Mouse (Mus musculus): Measurements from ENCODE around the gene Cavin2. TPM values are rescaled to one million over a fixed set of nuclear protein-coding genes. Genes with fewer than 3 reads are reported as not detected.

The Cavin2 gene
- total RNA-seq (2022): 100 to 1,000 TPM; 108 to 136 (median 118) TPM

DNA sequence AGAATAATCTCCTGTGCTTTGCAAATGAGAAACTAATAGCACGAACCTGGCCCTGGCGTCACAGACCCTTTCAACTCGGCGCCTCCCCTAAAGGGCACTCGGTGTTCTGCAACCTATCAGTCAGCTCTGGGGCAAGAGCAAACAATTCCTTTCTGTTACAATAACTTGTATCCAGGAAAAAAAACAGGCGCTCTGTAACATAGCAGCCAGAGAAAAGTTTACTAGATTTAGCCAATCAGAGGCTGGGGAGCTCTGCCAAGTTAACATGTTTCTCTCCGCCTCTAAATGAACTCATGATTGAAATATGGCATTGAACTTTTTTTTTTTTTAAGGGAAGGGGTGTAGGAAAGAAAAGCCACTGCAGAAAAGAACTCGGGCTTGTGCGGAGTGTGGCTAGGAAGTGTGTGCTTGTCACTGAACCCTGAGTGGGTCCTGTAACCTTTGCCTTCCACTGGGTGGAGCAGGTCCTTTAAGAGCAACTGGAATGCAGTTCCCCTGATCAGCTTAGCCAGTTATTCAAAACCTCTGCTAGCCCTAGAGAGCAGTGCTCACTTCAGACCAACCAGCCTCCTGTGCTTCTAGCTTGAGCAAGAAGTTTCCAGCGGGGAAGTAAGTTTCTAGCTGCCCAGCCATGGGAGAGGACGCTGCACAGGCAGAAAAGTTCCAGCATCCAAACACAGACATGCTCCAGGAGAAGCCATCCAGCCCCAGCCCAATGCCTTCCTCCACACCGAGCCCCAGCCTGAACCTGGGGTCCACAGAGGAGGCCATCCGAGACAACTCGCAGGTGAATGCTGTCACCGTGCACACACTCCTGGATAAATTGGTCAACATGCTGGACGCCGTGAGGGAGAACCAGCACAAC, at the start of gene Cavin2:
Cavin2 (plus strand) TSS at position 372 of the 865 bp plus-strand sequence.
- peak; percentile 88 for DNase-seq (ENCODE audit: low spot score)

- DNase-seq (ENCODE audit: low spot score): no peak
Measured at GRCm38 (mm10) chr1:51241311-51241986, 47.5 kb upstream of the Cavin2 start.

- no peak for DNase-seq (ENCODE audit: low spot score)
Measured at GRCm38 (mm10) chr1:51243294-51243693, 45.6 kb upstream of the Cavin2 start.

DNA sequence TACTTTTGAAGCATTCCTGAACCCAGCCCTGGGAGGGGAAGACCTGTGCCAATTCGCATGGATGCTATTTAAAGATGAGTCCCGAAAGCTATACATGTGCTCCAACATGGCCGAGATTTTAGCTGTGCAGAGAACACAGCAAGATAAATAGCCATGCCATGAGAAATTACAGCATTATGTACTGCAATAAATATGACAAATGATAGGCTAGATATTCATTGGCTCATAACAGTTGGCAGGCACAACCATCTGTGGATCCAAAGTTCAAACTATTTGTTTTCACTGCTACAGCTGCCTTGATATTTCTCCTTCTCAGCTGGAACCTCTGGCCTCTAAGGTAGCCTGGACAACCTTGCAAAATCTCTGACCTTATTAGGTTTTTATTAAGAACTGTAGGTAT, 45.1 kb upstream of the Cavin2 start:
- DNase-seq (ENCODE audit: low spot score): no peak

DNA sequence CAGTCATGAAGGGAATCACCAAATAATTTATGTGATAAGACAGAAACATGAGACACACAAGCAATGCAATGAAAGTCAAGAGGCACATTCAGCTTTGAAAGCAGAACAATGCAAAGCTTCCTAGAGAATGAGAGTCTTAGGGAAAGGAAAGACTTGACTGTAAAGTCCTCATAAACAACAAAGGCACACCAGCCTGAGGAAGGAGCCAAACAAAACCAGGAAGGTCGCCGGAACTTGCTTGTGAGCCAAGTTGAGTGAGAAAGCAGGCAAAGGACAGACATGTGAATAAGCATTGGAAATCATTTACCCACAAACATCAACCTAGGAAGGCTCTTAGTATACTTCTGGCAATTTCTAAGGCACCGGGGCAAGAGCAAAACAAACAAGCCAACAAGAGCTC, 43.5 kb upstream of the Cavin2 start:
- peak; percentile 45 for DNase-seq (ENCODE audit: low spot score)

DNA sequence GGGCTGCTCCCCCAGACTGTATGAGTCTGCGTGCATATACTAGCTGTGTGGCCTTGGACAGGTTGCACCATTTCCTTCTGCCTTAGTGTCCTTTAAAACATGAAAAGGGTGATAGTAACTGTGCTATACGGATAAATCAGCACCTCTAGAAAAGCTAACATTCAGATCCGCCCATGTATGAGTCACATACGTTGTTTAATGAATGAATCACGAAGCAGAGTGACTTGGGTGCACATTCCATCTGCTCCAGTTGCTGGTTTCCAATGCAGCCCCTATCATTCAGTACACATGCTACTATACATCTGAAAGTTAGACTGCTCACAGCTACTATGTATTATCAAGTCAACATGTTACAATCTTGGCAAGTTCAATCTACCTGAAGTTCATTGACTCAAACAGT, 38.6 kb upstream of the Cavin2 start:
- no peak for DNase-seq (ENCODE audit: low spot score)

DNA sequence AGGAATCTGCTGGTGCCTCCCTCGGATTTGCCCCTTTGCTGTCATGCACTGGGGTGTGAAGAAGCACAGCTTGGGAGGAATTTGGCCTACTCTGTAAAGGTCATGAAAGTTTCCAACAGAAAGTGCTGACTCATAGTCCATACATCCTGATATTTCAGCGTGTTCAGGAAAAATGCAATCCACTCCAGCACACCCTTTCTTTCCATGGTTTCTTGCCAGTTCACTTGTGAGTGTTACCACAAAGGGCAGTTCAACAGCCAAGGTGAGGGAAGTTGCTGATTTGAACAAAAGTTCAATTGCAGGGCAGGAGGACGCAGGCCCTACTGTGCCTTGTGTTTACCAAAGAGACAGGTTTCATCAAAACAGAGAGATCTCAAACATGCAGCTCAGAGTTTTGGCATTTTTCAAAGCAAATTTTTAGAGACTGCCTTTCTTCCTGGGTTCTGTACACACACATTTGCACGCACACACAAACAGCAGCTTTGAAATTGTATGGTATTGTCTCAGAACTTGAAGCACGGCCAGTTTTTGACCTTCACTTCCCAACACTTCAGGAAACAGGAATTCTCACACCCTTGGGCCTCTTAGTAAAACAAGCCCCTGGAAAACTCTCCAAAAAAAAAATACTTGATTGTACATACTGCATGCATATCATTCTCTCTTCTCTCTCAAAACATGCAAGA, 23.7 kb upstream of the Cavin2 start:
- DNase-seq (ENCODE audit: low spot score): peak; percentile 83

- DNase-seq (ENCODE audit: low spot score): peak; percentile 77
Measured at GRCm38 (mm10) chr1:51265926-51266325, 23.0 kb upstream of the Cavin2 start.

DNA sequence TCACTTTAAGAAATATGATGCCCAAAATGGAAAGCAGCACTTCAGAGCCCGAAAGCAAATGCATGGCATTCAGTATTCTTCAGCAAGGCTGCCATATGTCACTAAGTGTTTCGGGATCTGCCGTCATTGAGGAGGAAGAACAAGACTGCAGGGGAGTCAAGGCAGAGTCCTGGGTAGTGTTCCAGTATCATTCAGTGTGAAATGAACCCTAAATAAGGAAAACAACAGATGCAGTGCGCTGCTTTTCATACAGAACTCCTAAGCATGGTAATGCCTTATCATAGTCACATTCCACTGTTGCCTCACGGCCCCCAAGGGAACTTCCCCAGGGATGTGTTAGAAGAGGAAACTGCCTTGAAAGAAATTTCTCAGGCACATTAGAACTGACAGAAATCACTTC, 21.8 kb upstream of the Cavin2 start:
- DNase-seq (ENCODE audit: low spot score): peak; percentile 53

DNA sequence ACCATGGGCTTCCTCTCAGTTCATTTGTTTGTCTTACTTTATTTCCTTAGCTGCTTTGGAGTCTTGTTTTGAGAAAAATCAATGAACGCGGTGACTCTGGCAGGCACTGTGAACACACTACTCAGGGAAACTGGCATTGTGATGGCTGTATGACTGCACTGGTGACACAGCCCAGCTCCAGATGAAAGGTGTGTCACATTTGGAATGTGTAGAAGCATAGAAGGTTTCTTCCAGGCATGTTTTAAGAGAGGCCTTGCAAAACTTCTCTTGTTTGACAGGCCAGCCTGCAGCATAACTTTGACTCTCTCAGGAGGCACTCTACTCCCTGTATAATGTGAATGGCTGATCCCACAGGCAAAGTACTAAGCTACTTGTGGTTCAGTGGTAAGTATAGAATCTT, 20.7 kb upstream of the Cavin2 start:
- DNase-seq (ENCODE audit: low spot score): no peak

GRCm38 (mm10) chr1:51270196-51270935, 18.6 kb upstream of the Cavin2 start:
- DNase-seq (ENCODE audit: low spot score): no peak

GRCm38 (mm10) chr1:51271845-51272244, 17.1 kb upstream of the Cavin2 start:
- no peak for DNase-seq (ENCODE audit: low spot score)

- DNase-seq (ENCODE audit: low spot score): no peak
Measured at GRCm38 (mm10) chr1:51272583-51273201, 16.2 kb upstream of the Cavin2 start.

GRCm38 (mm10) chr1:51277879-51278567, 10.9 kb upstream of the Cavin2 start:
- no peak for DNase-seq (ENCODE audit: low spot score)

GRCm38 (mm10) chr1:51288201-51288600, 725 bp upstream of the Cavin2 start:
- no peak for DNase-seq (ENCODE audit: low spot score)

DNA sequence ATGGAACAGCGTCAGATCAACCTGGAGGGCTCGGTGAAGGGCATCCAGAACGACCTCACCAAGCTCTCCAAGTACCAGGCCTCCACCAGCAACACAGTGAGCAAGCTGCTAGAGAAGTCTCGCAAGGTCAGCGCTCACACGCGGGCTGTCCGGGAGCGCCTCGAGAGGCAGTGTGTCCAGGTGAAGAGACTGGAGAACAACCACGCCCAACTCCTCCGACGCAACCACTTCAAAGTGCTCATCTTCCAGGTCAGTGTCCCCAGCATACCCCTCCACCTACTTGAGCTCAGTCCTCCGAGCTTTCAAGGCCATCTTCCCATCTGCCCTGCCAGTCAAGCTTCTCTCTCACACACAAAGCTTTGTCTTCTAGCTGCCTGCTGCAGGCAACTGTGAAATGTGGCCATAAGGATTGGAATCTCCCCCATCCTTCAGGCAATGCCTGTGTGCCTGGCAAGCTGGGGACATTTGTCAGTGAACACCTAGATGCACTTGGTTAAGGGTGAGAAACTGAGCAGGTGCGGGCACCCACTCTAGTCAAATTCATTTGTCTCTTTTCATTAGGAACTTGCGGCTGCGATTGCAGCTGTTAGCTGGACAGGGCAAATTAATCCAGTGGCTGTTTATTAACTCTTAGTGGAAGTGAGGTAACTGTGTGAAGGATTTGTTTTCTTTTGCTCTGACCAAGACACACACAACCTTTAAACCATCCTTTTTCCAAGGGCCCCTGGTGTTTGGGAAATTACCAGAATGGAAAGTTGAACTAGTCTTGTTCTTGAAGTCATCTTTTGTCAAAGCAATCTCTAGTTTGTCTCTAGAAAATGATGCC, 907 bp downstream of the Cavin2 start:
- no peak for DNase-seq (ENCODE audit: low spot score)

DNA sequence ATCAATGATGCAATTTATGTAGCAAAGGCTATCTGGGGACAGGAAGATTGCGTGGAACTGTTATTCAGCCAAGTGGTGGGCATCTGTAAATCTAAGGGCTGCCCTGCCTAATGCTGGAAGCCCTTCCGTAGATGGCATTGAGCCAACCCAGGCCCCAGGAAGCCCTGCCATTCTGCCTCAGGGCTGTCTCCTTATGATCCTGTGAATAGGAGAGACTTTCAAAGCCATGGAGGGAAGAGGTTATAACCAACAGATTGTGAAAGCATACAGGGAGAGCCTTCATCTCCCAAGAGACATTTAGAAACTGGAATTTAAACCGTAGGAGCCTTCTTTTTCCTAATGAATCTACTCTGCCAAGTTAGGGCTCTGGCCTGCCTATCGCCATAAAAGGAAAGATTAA, 1.7 kb downstream of the Cavin2 start:
- DNase-seq (ENCODE audit: low spot score): peak; percentile 53

DNA sequence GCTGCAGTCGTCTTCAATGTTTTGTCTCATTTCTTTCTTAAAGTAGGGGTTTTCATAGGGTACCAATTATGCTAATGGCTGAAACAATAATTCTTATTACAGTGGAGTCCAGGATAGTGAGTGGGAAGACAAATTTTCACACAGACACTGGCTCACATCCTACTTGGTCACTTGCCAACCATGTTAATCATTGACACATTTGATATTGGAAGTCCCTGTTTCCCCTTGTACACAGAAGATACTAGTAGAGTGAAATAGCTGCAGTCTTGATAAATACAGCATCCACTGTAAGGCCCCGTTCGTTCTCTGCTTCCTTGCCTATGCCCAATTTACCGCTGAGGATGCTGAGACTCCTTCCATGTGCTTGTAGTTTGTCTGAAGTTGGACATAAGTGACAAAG, 3.4 kb downstream of the Cavin2 start:
- no peak for DNase-seq (ENCODE audit: low spot score)

DNA sequence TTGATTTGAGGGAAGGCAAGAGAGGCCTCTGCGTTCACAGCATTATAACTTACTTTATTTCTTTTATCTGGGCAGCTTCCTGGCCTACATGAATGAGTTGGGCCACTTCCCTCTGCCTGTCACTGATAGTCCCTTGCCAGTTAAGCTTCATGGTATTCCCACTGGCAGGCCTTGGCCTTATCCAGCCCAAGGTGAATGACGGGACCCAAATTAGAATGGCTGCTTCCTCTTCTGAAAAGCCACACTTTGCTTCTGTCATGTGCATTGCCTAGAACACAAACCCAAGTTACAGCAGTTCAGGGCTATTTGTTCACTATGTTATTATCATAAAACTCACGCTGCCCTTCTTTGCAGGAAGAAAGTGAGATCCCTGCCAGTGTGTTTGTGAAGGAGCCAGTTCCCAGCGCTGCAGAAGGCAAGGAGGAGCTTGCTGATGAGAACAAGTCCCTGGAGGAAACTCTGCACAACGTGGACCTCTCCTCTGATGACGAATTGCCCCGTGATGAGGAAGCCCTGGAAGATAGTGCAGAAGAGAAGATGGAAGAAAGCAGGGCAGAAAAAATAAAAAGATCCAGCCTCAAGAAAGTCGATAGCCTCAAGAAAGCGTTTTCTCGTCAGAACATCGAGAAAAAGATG, 11.5 kb downstream of the Cavin2 start:
- DNase-seq (ENCODE audit: low spot score): peak; percentile 44
